Comparison of ENCODE assay signal across 21 mouse cellular contexts in genomic region chr13:102773169-102773568, GRCm38 (mm10).
DNase-seq lines count a peak whose midpoint lies in the region; ATAC-seq and TF ChIP-seq lines count a peak whose summit lies in the region.
"Had no signal": no experiment of that assay in that cellular context is flagged by ENCODE, and none has a peak within 500 bp of the region (broad histone marks: within the 10 kb centered on the region; RNA-seq: fewer than 3 reads in every experiment).

No protein-coding gene starts in this region.

- H3K9ac ChIP-seq in MEL (ENCODE audit: control insufficient read depth, low read depth, low read length, poor library complexity, severe bottlenecking), result peak overlapping the region; percentile 62
- H3K9ac ChIP-seq in liver, embryonic 13.5 days, result no peak overlapping the region
- no peak overlapping the region for H3K9ac ChIP-seq in liver, postnatal 0 days (replicated peaks)
- no peak overlapping the region for H3K9ac ChIP-seq in midbrain, embryonic 15.5 days
- H3K9ac ChIP-seq: embryonic facial prominence, embryonic 13.5 days; forebrain, embryonic 12.5 days; heart, embryonic 12.5 days; hindbrain, embryonic 15.5 days had no signal

- peak overlapping the region; percentile 15; a peak in 2 of 4 replicates for H3K4me3 ChIP-seq in MEL (ENCODE audit: control insufficient read depth in 1 of 2, insufficient read depth in 1 of 2, low read depth in 2 of 2, low read length in 2 of 2)
- no peak overlapping the region for H3K4me3 ChIP-seq in liver, embryonic 13.5 days (replicated peaks)
- no peak overlapping the region for H3K4me3 ChIP-seq in liver, postnatal 0 days (ENCODE audit: low read depth, low read length)
- H3K4me3 ChIP-seq in midbrain, embryonic 15.5 days, result no peak overlapping the region
- H3K4me3 ChIP-seq: embryonic facial prominence, embryonic 13.5 days; forebrain, embryonic 12.5 days; heart, embryonic 12.5 days; hindbrain, embryonic 10.5 days; hindbrain, embryonic 15.5 days had no signal

- no peaks in the 10 kb centered on the region for H3K27me3 ChIP-seq in MEL (ENCODE audit: control insufficient read depth in 1 of 2, insufficient read depth in 2 of 2, low read length in 2 of 2)
- H3K27me3 ChIP-seq in liver, embryonic 13.5 days, result no peaks in the 10 kb centered on the region
- no peaks in the 10 kb centered on the region for H3K27me3 ChIP-seq in liver, postnatal 0 days (ENCODE audit: insufficient read depth, low read length)
- no peaks in the 10 kb centered on the region for H3K27me3 ChIP-seq in midbrain, embryonic 15.5 days (replicated peaks)
- H3K27me3 ChIP-seq: embryonic facial prominence, embryonic 13.5 days; forebrain, embryonic 12.5 days; heart, embryonic 12.5 days; hindbrain, embryonic 15.5 days had no signal

- TF ChIP-seq EP300 in MEL (IDR thresholded peaks at IDR 0.05; ENCODE audit: low read depth in 1 of 2, low read length in 2 of 2), result peak; percentile 95
- TF ChIP-seq EP300 in liver, postnatal 0 days (IDR thresholded peaks at IDR 0.05; ENCODE audit: low read depth), result peak; percentile 77

- TF ChIP-seq POLR2A in MEL (IDR thresholded peaks at IDR 0.05; ENCODE audit: control insufficient read depth in 1 of 2, insufficient read depth in 1 of 2, low read depth in 1 of 2, low read length in 2 of 2, poor library complexity in 1 of 2), result no peak; a peak in 1 of 4 replicates

- 21% methylated on average over 9 of the region's 9 CpGs for WGBS in liver, embryonic 13.5 days (ENCODE audit: insufficient replicate concordance)
- WGBS in liver, postnatal 0 days (ENCODE audit: insufficient replicate concordance), result 59% methylated on average over 9 of the region's 9 CpGs
- WGBS in midbrain, embryonic 15.5 days, result 91% methylated on average over 9 of the region's 9 CpGs

- peaks cover 21 to 25% of the 10 kb centered on the region in 2 experiments for H3K4me1 ChIP-seq in MEL (ENCODE audit: control insufficient read depth in 1 of 2, insufficient read depth in 2 of 2, low read length in 2 of 2)
- peaks cover 22% of the 10 kb centered on the region for H3K4me1 ChIP-seq in liver, embryonic 13.5 days (replicated peaks)
- H3K4me1 ChIP-seq in liver, postnatal 0 days (ENCODE audit: insufficient read depth), result no peaks in the 10 kb centered on the region
- H3K4me1 ChIP-seq in midbrain, embryonic 15.5 days, result peaks cover 3% of the 10 kb centered on the region; the same call in 1 of the 2 replicates
- H3K4me1 ChIP-seq: heart, embryonic 12.5 days had no signal

- peak; percentile 93 for DNase-seq in MEL (ENCODE audit: low read depth, low spot score)
- DNase-seq in c-Kit-positive CD71-positive TER-119-positive erythroid progenitor cells, embryonic 14.5 days (ENCODE audit: low spot score), result peak; percentile 51
- peak; percentile 22 for DNase-seq in liver, embryonic 13.5 days
- no peak for DNase-seq in liver, postnatal 0 days
- no peak for DNase-seq in right cerebral cortex, postnatal 14 days
- no peak for DNase-seq in kidney, adult 18-20 months
- DNase-seq: adrenal gland, adult 2 months; adrenal gland, postnatal 25 days; B cell, adult 2 months; cerebellum, adult 11-12 months; cerebellum, adult 9-10 months; cerebellum, postnatal 25 days; gastrocnemius, postnatal 10 days had no signal

- no peak for TF ChIP-seq RAD21 in MEL (IDR thresholded peaks at IDR 0.05; ENCODE audit: low read depth, low read length)

- ATAC-seq in liver, embryonic 13.5 days (ENCODE audit: low read depth), result peak; percentile 85
- ATAC-seq in liver, postnatal 0 days, result peak; percentile 44; the same call in 1 of the 2 replicates
- no peak for ATAC-seq in midbrain, embryonic 15.5 days (replicated peaks)
- no peak for ATAC-seq in CD4-positive, CD25-positive, alpha-beta regulatory T cell, adult 4 months
- ATAC-seq: forebrain, embryonic 16.5 days had no signal

- no peak for TF ChIP-seq CTCF in MEL (IDR thresholded peaks at IDR 0.05 in 2 of 3, conservative IDR thresholded peaks at IDR 0.05 in 1 of 3; ENCODE audit: control insufficient read depth in 1 of 3, insufficient read depth in 1 of 3, low read depth in 2 of 3, low read length in 3 of 3, poor library complexity in 1 of 3, severe bottlenecking in 1 of 3)
- TF ChIP-seq CTCF in liver, postnatal 0 days (IDR thresholded peaks at IDR 0.05; ENCODE audit: low read depth), result no peak

- 0 out of 2 replicates have a peak overlapping the region, but pooled peaks have one; percentile 1 for H3K4me2 ChIP-seq in liver, embryonic 13.5 days
- no peak overlapping the region for H3K4me2 ChIP-seq in liver, postnatal 0 days (ENCODE audit: low read depth, low read length)
- H3K4me2 ChIP-seq in midbrain, embryonic 15.5 days, result no peak overlapping the region
- H3K4me2 ChIP-seq: embryonic facial prominence, embryonic 13.5 days; forebrain, embryonic 12.5 days; heart, embryonic 12.5 days; hindbrain, embryonic 15.5 days had no signal

- peak overlapping the region; percentile 97 for H3K27ac ChIP-seq in MEL (ENCODE audit: control insufficient read depth, low read depth, low read length)
- 0 out of 2 replicates have a peak overlapping the region, but pooled peaks have one; percentile 2 for H3K27ac ChIP-seq in liver, embryonic 13.5 days
- no peak overlapping the region for H3K27ac ChIP-seq in liver, postnatal 0 days (ENCODE audit: low read depth)
- no peak overlapping the region for H3K27ac ChIP-seq in midbrain, embryonic 15.5 days
- H3K27ac ChIP-seq: forebrain, embryonic 12.5 days; hindbrain, embryonic 10.5 days; hindbrain, embryonic 15.5 days had no signal

- no peaks in the 10 kb centered on the region for H3K9me3 ChIP-seq in MEL (replicated peaks; ENCODE audit: insufficient read depth, low read length)
- H3K9me3 ChIP-seq in liver, embryonic 13.5 days (replicated peaks), result no peaks in the 10 kb centered on the region
- no peaks in the 10 kb centered on the region for H3K9me3 ChIP-seq in liver, postnatal 0 days (ENCODE audit: low read length)
- no peaks in the 10 kb centered on the region for H3K9me3 ChIP-seq in midbrain, embryonic 15.5 days
- H3K9me3 ChIP-seq: embryonic facial prominence, embryonic 13.5 days; forebrain, embryonic 12.5 days; heart, embryonic 12.5 days; hindbrain, embryonic 10.5 days; hindbrain, embryonic 15.5 days had no signal

- H3K79me2 ChIP-seq in MEL (ENCODE audit: control insufficient read depth, insufficient read depth, low read length, poor library complexity), result no peaks in the 10 kb centered on the region

- H3K36me3 ChIP-seq in MEL (ENCODE audit: control insufficient read depth in 1 of 2, insufficient read depth in 2 of 2, low read length in 2 of 2), result peaks cover 0 to 40% of the 10 kb centered on the region in 2 experiments; a peak in 2 of 4 replicates
- 0 out of 2 replicates have a peak, but pooled peaks cover 6% of the 10 kb centered on the region for H3K36me3 ChIP-seq in liver, embryonic 13.5 days
- H3K36me3 ChIP-seq in liver, postnatal 0 days (replicated peaks; ENCODE audit: insufficient read depth, low read length), result peaks cover 9% of the 10 kb centered on the region
- no peaks in the 10 kb centered on the region for H3K36me3 ChIP-seq in midbrain, embryonic 15.5 days (replicated peaks)
- H3K36me3 ChIP-seq: hindbrain, embryonic 15.5 days had no signal

TF ChIP-seq in MEL, 35 proteins besides CTCF, POLR2A, EP300 and RAD21 (continues in another document):
- TF ChIP-seq GATA1 (IDR thresholded peaks at IDR 0.05; ENCODE audit: low read depth, low read length) (peak; percentile 92), ZC3H11A (IDR thresholded peaks at IDR 0.05; ENCODE audit: low read depth, low read length) (no peak), RCOR1 (IDR thresholded peaks at IDR 0.05; ENCODE audit: low read depth, low read length) (peak; percentile 95), CHD1 (IDR thresholded peaks at IDR 0.05; ENCODE audit: low read depth, low read length) (peak; percentile 38; the same call in 1 of the 2 replicates), SMC3 (IDR thresholded peaks at IDR 0.05; ENCODE audit: low read depth, low read length) (no peak), HCFC1 (IDR thresholded peaks at IDR 0.05; ENCODE audit: low read depth, low read length) (peak; percentile 18; the same call in 1 of the 2 replicates), SIN3A (IDR thresholded peaks at IDR 0.05; ENCODE audit: low read length) (peak; percentile 89), CHD2 (IDR thresholded peaks at IDR 0.05; ENCODE audit: low read length) (no peak), E2F4 (IDR thresholded peaks at IDR 0.05; ENCODE audit: borderline replicate concordance, low read depth, low read length) (no peak), GABPA (IDR thresholded peaks at IDR 0.05; ENCODE audit: low read depth, low read length) (no peak), ELF1 (IDR thresholded peaks at IDR 0.05; ENCODE audit: low read depth, low read length) (no peak), ZNF384 (IDR thresholded peaks at IDR 0.05; ENCODE audit: low read depth, low read length) (peak; percentile 95), POLR2AphosphoS5 (IDR thresholded peaks at IDR 0.05; ENCODE audit: borderline replicate concordance, low read depth, low read length) (no peak), MYB (IDR thresholded peaks at IDR 0.05; ENCODE audit: low read depth, low read length) (peak; percentile 94), POLR2AphosphoS2 (IDR thresholded peaks at IDR 0.05; ENCODE audit: low read length) (no peak), USF1 (IDR thresholded peaks at IDR 0.05; ENCODE audit: low read depth, low read length) (no peak), ETS1 (IDR thresholded peaks at IDR 0.05; ENCODE audit: low read depth, low read length) (peak; percentile 77), USF2 (IDR thresholded peaks at IDR 0.05; ENCODE audit: borderline replicate concordance in 1 of 2, insufficient read depth in 1 of 2, low read depth in 1 of 2, low read length in 2 of 2) (no peak), MYC (IDR thresholded peaks at IDR 0.05; ENCODE audit: low read depth, low read length) (no peak), TAL1 (IDR thresholded peaks at IDR 0.05; ENCODE audit: low read length) (no peak), NELFE (IDR thresholded peaks at IDR 0.05; ENCODE audit: low read depth, low read length) (no peak; the same call in 1 of the 2 replicates), MAZ (IDR thresholded peaks at IDR 0.05; ENCODE audit: low read depth, low read length) (no peak; the same call in 1 of the 2 replicates), MEF2A (IDR thresholded peaks at IDR 0.05; ENCODE audit: extremely low read depth, insufficient replicate concordance, low read depth, low read length, poor library complexity, severe bottlenecking) (no peak), MAX (IDR thresholded peaks at IDR 0.05; ENCODE audit: low read length) (0 out of 2 replicates have a peak, but pooled peaks have one; percentile 36), MAFK (IDR thresholded peaks at IDR 0.05; ENCODE audit: borderline replicate concordance, low read depth, low read length) (no peak), MXI1 (IDR thresholded peaks at IDR 0.05; ENCODE audit: low read depth, low read length) (peak; percentile 42; the same call in 1 of the 2 replicates), KAT2A (conservative IDR thresholded peaks at IDR 0.05; ENCODE audit: low read depth, low read length) (no peak; the same call in 1 of the 2 replicates), ZKSCAN1 (IDR thresholded peaks at IDR 0.05; ENCODE audit: low read depth, low read length) (no peak)

Comparison
In these comparisons a context has a peak if more than half of its experiments do, and no peak if none do; other contexts are left out.
1. DNase-seq: peak in MEL (single experiment), c-Kit-positive CD71-positive TER-119-positive erythroid progenitor cells, embryonic 14.5 days (single experiment) and liver, embryonic 13.5 days (single experiment); none in liver, postnatal 0 days (single experiment), right cerebral cortex, postnatal 14 days (single experiment) and kidney, adult 18-20 months (single experiment).
2. H3K27ac ChIP-seq: peak in MEL (single experiment) and liver, embryonic 13.5 days (single experiment); none in liver, postnatal 0 days (single experiment) and midbrain, embryonic 15.5 days (single experiment).
3. H3K4me3 ChIP-seq: peak in MEL (2 of 2); none in liver, embryonic 13.5 days (single experiment), liver, postnatal 0 days (single experiment) and midbrain, embryonic 15.5 days (single experiment).
4. ATAC-seq: peak in liver, embryonic 13.5 days (single experiment) and liver, postnatal 0 days (single experiment); none in midbrain, embryonic 15.5 days (single experiment) and CD4-positive, CD25-positive, alpha-beta regulatory T cell, adult 4 months (single experiment).